Mouse (Mus musculus) liver, embryonic 14.5 days (tissue): Measurements from ENCODE around the gene Crebl2.

Experiments used
- CTCF ChIP-seq: IDR thresholded peaks from 2 replicates; pipeline ENCODE4 v1.5.1; 2016; ENCODE audit warnings: antibody characterized with exemption, low read depth, control low read depth
- EP300 ChIP-seq: IDR thresholded peaks from 2 replicates; pipeline ENCODE4 v1.6.1; 2016; ENCODE audit warnings: antibody characterized with exemption, low read depth

DNA sequence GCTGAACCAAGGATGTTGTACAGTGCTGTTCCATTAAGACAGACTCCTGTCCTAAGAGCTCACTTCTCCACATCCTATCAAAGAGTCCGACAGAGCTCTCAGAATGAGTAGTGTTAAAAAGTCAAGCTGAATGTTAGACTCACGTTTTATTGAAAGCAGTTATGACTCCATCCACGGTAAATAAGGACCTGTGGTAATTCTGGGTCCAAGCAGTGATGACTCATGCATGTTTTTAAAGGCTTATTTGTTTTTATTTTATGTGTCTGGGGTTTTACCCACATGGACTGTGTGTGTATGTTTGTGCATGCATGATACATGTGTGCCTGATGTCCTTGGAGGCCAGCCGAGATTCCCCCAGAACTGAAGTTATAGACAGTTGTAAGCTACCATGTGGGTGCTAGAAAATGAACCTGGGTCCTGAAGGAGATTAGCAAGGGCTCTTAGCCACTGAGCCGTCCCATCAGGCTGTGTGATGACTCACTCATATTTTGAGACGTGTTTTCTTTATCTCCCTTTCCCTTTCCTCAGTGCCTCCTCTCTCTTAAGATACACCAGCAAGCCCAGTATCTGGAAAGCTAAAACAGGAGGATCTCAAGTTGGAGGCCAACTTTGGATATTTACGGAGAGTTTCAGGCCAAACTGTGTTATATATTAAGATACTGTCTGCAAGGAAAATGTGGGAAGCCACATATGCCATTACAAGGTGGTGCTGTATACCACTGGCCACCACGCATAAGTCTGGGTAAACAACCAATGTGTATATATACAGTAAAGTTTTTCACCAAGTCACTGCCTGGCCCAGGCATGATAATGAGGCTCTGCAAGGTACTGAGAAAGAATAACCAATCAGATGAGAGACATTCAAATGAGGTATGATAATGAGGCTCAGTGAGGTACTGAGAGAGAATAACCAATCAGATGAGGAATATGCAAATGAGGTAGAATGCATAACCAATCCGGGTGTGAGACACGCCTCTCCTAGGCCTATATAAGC is 74.2 kb downstream of the Crebl2 start:
- TF ChIP-seq EP300 (no peak), CTCF (no peak)
